Mouse (Mus musculus) liver, embryonic 12.5 days (tissue): ENCODE results near the gene Olfr372. TPM values are rescaled to one million over a fixed set of nuclear protein-coding genes. Genes with fewer than 3 reads are reported as not detected.
"Not testable (repeated sequence)": the region's sequence is repeated elsewhere in the genome, so short reads cannot be mapped to it uniquely, and the experiment has no call there.

Experiments
- ATAC-seq: fragments of 200-750 bp; cut with Nextera tagmentation; 2 replicates; pipeline ENCODE4 v1.8.0; 2017; ENCODE audit warnings: moderate number of reproducible peaks, mild to moderate bottlenecking, moderate library complexity
- H3K27ac ChIP-seq: fragments of 300-500 bp; sonication (generic); 2 replicates; pipeline ENCODE4 v1.5.1; 2016; ENCODE audit warnings: mild to moderate bottlenecking
- H3K27me3 ChIP-seq: fragments of 300-500 bp; sonication (generic); replicated peaks from 2 replicates; pipeline ENCODE4 v1.6.1; 2016; ENCODE audit warnings: mild to moderate bottlenecking, moderate library complexity
- H3K36me3 ChIP-seq: fragments of 300-500 bp; sonication (generic); 2 replicates; pipeline ENCODE4 v1.6.1; 2016; ENCODE audit warnings: mild to moderate bottlenecking, moderate library complexity
- H3K4me1 ChIP-seq: fragments of 300-500 bp; sonication (generic); 2 replicates; pipeline ENCODE4 v1.6.1; 2016
- H3K4me2 ChIP-seq: fragments of 300-500 bp; sonication (generic); 2 replicates; pipeline ENCODE4 v1.6.1; 2016; ENCODE audit warnings: mild to moderate bottlenecking, moderate library complexity
- H3K4me3 ChIP-seq: fragments of 300-500 bp; sonication (generic); 2 replicates; pipeline ENCODE4 v1.5.1; 2016; ENCODE audit warnings: mild to moderate bottlenecking, moderate library complexity
- H3K9ac ChIP-seq: fragments of 300-500 bp; sonication (generic); 2 replicates; pipeline ENCODE4 v1.6.1; 2016; ENCODE audit warnings: mild to moderate bottlenecking, moderate library complexity
- H3K9me3 ChIP-seq: fragments of 300-500 bp; sonication (generic); replicated peaks from 2 replicates; pipeline ENCODE4 v1.6.1; 2016; ENCODE audit warnings: mild to moderate bottlenecking, moderate library complexity
- WGBS: fragments of 180-500 bp; shearing (Covaris S2); methylation state at CpG from one replicate; pipeline ENCODE4 v1.1.7; 2016; ENCODE audit not compliant: insufficient replicate concordance; 5-methylcytosine and 5-hydroxymethylcytosine counted together
- polyA plus RNA-seq: library from polyadenylated mRNA; unstranded; fragments of >200 nt; fragmentation: Nextera tagmentation; extraction: Ambion mirVana; gene quantifications from 2 replicates; pipeline ENCODE4 v1.2.1, GENCODE M21; 2016

Olfr372 gene
- polyA plus RNA-seq, 1 experiment from 2014 or later: not detected

DNA sequence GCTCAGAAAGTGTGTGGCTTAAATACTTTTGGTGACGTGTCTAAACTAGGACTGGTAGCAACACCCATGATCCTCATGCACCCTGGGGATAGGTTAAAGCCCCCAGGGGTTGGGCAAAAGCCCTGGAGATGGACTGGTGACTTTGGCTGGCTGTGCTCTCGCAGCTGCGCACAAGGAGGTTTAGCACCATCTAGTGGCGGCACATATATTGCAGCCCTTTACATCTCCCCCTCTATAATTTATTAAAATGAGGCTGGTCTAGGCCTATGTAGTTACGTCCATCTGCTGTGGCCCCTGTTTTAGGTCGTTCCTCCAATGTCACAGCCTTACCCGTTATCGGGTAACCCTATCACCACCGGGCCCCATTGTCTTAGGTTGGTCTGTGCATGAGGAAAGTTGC lies 16.1 kb upstream of the Olfr372 start:
- H3K4me3 ChIP-seq, H3K27ac ChIP-seq, H3K4me2 ChIP-seq, H3K36me3 ChIP-seq, H3K9ac ChIP-seq, ATAC-seq, H3K27me3 ChIP-seq, H3K9me3 ChIP-seq, H3K4me1 ChIP-seq: not testable (repeated sequence)
- WGBS: 5% methylated on average over 5 of the region's 9 CpGs

DNA sequence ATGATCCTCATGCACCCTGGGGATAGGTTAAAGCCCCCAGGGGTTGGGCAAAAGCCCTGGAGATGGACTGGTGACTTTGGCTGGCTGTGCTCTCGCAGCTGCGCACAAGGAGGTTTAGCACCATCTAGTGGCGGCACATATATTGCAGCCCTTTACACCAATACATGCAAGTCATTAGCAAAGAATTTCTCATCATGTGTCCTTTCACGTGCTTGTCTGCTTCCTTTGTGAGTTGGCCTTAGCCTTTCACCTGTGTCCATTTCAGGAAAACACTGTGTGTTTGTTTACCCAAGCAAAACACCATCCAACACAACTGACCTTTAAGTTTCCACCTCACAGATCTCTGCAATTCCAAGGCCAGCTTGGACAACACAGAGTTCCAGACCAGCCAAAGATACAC lies 8.1 kb upstream of the Olfr372 start:
- not testable (repeated sequence) for H3K36me3 ChIP-seq, H3K9me3 ChIP-seq, H3K9ac ChIP-seq, H3K27ac ChIP-seq, H3K27me3 ChIP-seq, H3K4me3 ChIP-seq, H3K4me1 ChIP-seq, ATAC-seq, H3K4me2 ChIP-seq
- 31% methylated on average over 4 of the region's 4 CpGs for WGBS

DNA sequence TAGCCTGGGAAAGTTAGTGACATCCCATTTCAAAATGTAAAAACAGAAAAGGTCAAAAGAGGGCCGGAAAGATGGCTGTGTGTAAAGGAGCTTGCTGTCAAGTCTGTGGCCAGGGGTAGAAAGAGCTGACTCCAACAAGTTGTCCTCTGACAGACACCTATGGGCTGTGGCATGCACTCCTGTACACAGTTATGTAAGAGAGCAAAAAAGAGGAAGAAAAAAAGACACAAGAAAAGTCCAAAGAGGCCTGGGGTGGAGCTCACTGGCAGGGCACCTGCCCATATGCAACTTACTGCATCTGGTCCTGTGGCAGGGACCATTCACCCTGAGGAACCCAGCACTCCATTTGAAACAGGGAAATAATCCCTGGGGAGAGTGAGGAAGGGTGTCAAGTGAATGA lies 1.5 kb downstream of the Olfr372 start:
- Histone ChIP-seq H3K4me1 (no peaks in the 10 kb centered on the region), H3K9ac (no peak overlapping the region), H3K9me3 (no peaks in the 10 kb centered on the region), H3K27ac (no peak overlapping the region), H3K4me2 (no peak overlapping the region), H3K27me3 (no peaks in the 10 kb centered on the region), H3K36me3 (no peaks in the 10 kb centered on the region), H3K4me3 (no peak overlapping the region)
- ATAC-seq: no peak
- WGBS: 37% methylated on average over 1 of the region's 1 CpGs

- not testable (repeated sequence) for H3K9me3 ChIP-seq, H3K4me3 ChIP-seq, H3K27ac ChIP-seq, ATAC-seq, H3K36me3 ChIP-seq, H3K27me3 ChIP-seq, H3K9ac ChIP-seq, H3K4me2 ChIP-seq, H3K4me1 ChIP-seq
Observed at GRCm38 (mm10) chr8:72054633-72055032, 13.6 kb downstream of the Olfr372 start.

DNA sequence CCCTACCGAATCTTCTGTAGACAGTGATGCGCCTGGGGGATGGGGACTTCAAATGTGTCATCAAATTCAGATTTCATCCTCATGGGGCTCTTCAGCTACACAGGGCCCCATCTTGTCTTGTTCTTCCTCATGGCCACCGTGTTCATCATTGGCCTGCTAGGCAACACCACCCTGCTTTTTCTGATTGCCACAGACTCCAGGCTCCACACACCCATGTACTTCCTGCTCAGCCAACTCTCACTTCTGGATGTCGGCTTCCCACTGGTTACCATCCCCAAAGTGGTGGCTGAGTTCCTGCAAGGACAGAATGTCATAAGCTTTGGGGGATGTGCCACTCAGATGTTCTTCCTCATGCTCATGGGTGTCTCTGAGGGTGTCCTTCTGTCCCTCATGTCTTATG lies 16.6 kb downstream of the Olfr372 start:
- not testable (repeated sequence) for H3K27ac ChIP-seq, ATAC-seq
- 61% methylated on average over 3 of the region's 4 CpGs for WGBS

DNA sequence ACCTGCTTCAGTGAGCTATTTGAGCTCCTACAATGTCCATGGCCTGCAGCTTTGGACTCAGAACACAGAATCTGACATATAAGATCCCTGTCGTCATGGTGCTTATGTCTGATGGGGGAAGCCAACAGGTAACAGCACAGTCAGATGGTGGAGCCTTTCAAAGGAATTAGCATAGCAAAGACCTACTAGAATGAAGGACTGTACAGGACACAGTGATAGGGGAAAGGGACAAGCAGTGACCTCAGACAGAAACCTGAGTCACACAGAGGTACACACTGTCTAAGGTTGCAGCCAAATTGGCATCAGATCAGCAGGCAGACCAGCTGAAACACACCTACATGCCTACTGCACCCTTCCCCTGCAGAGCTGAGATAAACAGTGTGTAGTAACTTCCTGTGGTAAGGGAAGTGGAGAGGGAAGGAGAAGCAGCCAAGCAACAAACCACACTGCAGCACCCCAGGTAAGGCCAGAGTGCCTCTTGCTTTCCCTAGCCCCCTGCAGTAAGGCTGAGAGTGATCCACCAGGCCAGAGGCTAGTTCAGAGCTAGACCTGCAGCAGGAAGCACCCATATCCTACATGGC lies 25.9 kb downstream of the Olfr372 start:
- H3K27ac ChIP-seq, H3K4me2 ChIP-seq, H3K9me3 ChIP-seq, H3K36me3 ChIP-seq, H3K4me1 ChIP-seq, H3K27me3 ChIP-seq, ATAC-seq, H3K4me3 ChIP-seq, H3K9ac ChIP-seq: not testable (repeated sequence)
- WGBS: 70% methylated on average over 1 of the region's 1 CpGs

More for the DNA sequence above, 16.6 kb downstream of the Olfr372 start:
- H3K4me1 ChIP-seq, H3K27me3 ChIP-seq, H3K4me2 ChIP-seq, H3K4me3 ChIP-seq, H3K9ac ChIP-seq, H3K36me3 ChIP-seq, H3K9me3 ChIP-seq: not testable (repeated sequence)

GRCm38 (mm10) chr8:72082877-72083276 lies 41.9 kb downstream of the Olfr372 start, which contains the start of gene Olfr373:
Gene Olfr373 (plus strand): TSS chr8:72083177.
- not testable (repeated sequence) for H3K36me3 ChIP-seq, H3K27ac ChIP-seq, H3K9ac ChIP-seq, H3K4me1 ChIP-seq, H3K4me2 ChIP-seq, H3K27me3 ChIP-seq, ATAC-seq, H3K9me3 ChIP-seq, H3K4me3 ChIP-seq

GRCm38 (mm10) chr8:72084744-72085143 lies 43.7 kb downstream of the Olfr372 start:
- Histone ChIP-seq H3K4me3 (no peak overlapping the region), H3K27ac (no peak overlapping the region), H3K9me3 (no peaks in the 10 kb centered on the region), H3K4me2 (no peak overlapping the region), H3K9ac (no peak overlapping the region), H3K36me3 (no peaks in the 10 kb centered on the region), H3K4me1 (no peaks in the 10 kb centered on the region), H3K27me3 (no peaks in the 10 kb centered on the region)
- 44% methylated on average over 5 of the region's 5 CpGs for WGBS
- ATAC-seq: no peak

DNA sequence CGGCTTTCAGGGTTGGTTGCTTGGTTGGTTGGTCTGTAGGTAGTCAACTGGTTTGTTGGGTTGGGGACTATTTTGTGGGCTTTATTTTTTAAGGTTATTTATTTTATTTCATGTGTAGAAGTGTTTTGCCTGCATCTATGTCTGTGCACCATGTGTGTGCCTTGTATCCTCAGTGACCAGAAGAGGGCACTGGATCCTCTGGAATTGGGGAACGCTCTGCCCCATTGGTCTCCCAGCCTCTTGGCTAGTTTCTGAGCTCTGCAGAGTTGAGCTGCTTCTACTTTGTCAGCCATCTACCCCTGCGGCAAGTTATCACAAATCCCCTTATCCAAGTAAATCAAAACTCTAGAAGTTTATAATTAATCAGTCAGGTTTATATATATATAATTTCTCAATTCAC lies 46.6 kb downstream of the Olfr372 start:
- not testable (repeated sequence) for ATAC-seq, H3K9ac ChIP-seq, H3K9me3 ChIP-seq, H3K4me2 ChIP-seq, H3K27ac ChIP-seq, H3K4me3 ChIP-seq, H3K4me1 ChIP-seq, H3K27me3 ChIP-seq, H3K36me3 ChIP-seq
- 75% methylated on average over 3 of the region's 3 CpGs for WGBS

DNA sequence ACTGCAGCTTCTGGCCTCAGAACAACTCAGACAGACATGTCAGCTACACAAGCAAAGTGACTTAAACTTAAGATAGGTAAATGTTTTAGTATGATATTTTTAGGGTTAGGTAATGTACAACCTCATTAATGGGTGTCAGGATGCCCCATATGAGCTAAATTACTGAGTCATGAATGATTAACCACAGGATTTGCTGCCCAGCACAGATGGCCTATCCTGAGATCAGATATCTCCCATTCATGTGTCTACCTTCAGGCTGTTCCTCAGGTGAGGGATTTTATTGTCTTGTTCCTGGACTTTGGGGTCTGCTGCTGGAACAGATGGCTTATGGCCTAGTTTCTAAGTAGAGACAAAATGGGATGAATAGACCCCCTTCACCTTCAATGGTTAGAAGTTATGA lies 55.7 kb downstream of the Olfr372 start:
- not testable (repeated sequence) for H3K9ac ChIP-seq, ATAC-seq, H3K36me3 ChIP-seq, H3K9me3 ChIP-seq, H3K4me3 ChIP-seq, H3K4me2 ChIP-seq, H3K27me3 ChIP-seq, H3K4me1 ChIP-seq, H3K27ac ChIP-seq

DNA sequence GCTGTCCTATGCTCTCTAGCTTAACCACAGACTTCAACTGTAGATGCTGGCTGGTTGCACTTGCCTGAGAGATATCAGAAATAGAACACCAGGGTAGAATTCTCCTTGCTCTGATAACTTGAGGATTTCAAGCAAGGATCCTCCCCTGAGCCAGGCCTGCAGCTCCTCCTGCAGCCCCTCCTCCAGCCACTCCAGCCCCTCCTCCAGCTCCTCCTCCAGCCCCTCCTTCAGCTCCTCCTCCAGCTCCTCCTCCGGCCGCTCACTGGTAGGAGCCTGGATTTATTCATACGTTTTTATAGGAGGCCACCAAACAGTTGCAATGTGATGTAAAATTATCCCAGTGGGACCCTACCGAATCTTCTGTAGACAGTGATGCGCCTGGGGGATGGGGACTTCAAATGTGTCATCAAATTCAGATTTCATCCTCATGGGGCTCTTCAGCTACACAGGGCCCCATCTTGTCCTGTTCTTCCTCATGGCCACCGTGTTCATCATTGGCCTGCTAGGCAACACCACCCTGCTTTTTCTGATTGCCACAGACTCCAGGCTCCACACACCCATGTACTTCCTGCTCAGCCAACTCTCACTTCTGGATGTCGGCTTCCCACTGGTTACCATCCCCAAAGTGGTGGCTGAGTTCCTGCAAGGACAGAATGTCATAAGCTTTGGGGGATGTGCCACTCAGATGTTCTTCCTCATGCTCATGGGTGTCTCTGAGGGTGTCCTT lies 58.5 kb downstream of the Olfr372 start:
- 57% methylated on average over 6 of the region's 7 CpGs for WGBS
- H3K27me3 ChIP-seq, H3K9ac ChIP-seq, H3K4me2 ChIP-seq, ATAC-seq, H3K27ac ChIP-seq, H3K9me3 ChIP-seq, H3K36me3 ChIP-seq, H3K4me1 ChIP-seq, H3K4me3 ChIP-seq: not testable (repeated sequence)

- Histone ChIP-seq H3K27ac (no peak overlapping the region), H3K4me3 (no peak overlapping the region), H3K36me3 (no peaks in the 10 kb centered on the region), H3K4me1 (no peaks in the 10 kb centered on the region), H3K4me2 (no peak overlapping the region), H3K9me3 (no peaks in the 10 kb centered on the region), H3K27me3 (no peaks in the 10 kb centered on the region), H3K9ac (no peak overlapping the region)
- no peak for ATAC-seq
- 15% methylated on average over 4 of the region's 4 CpGs for WGBS
Observed at GRCm38 (mm10) chr8:72105165-72105564, 64.1 kb downstream of the Olfr372 start.

- ATAC-seq: no peak
- Histone ChIP-seq H3K4me3 (no peak within 1 kb of the TSS), H3K36me3 (no peaks in the 10 kb centered on the region), H3K9ac (no peak within 1 kb of the TSS), H3K4me2 (no peak within 1 kb of the TSS), H3K27me3 (no peaks in the 10 kb centered on the region), H3K9me3 (no peaks in the 10 kb centered on the region), H3K4me1 (no peaks in the 10 kb centered on the region), H3K27ac (no peak within 1 kb of the TSS)
- WGBS: 76% methylated on average over 3 of the region's 3 CpGs
Observed at GRCm38 (mm10) chr8:72106740-72107139, 65.7 kb downstream of the Olfr372 start, which contains the start of gene Olfr374. Gene Olfr374 (plus strand): TSS chr8:72107040.
